Mouse (Mus musculus) neural tube, embryonic 15.5 days (tissue): ENCODE data around the gene B4galnt3. TPM values are rescaled to one million over a fixed set of nuclear protein-coding genes. Genes with fewer than 3 reads are reported as not detected.
A peak's percentile ranks its signal among the peaks of the same experiment; 100 is the strongest.

ENCODE experiments used
- ATAC-seq: fragments of 200-750 bp; cut with Nextera tagmentation; 2 replicates; pipeline ENCODE4 v1.8.0; 2017; ENCODE audit warnings: mild to moderate bottlenecking, moderate TSS enrichment, moderate library complexity; ENCODE audit not compliant: low FRiP score
- H3K27ac ChIP-seq: fragments of 300-500 bp; sonication (generic); replicated peaks from 2 replicates; pipeline ENCODE4 v1.5.1; 2015; ENCODE audit warnings: mild to moderate bottlenecking, inconsistent platforms
- H3K27me3 ChIP-seq: fragments of 300-500 bp; sonication (generic); replicated peaks from 2 replicates; pipeline ENCODE4 v1.6.1; 2015; ENCODE audit warnings: inconsistent platforms
- H3K36me3 ChIP-seq: fragments of 300-500 bp; sonication (generic); 2 replicates; pipeline ENCODE4 v1.6.1; 2015; ENCODE audit warnings: inconsistent platforms
- H3K4me1 ChIP-seq: fragments of 300-500 bp; sonication (generic); 2 replicates; pipeline ENCODE4 v1.6.1; 2015; ENCODE audit warnings: inconsistent platforms
- H3K4me2 ChIP-seq: fragments of 300-500 bp; sonication (generic); 2 replicates; pipeline ENCODE4 v1.6.1; 2015; ENCODE audit warnings: inconsistent platforms, mild to moderate bottlenecking, moderate library complexity
- H3K4me3 ChIP-seq: fragments of 300-500 bp; sonication (generic); replicated peaks from 2 replicates; pipeline ENCODE4 v1.5.1; 2015; ENCODE audit warnings: mild to moderate bottlenecking, inconsistent platforms
- H3K9ac ChIP-seq: fragments of 300-500 bp; sonication (generic); replicated peaks from 2 replicates; pipeline ENCODE4 v1.6.1; 2015; ENCODE audit warnings: mild to moderate bottlenecking, inconsistent platforms
- H3K9me3 ChIP-seq: fragments of 300-500 bp; sonication (generic); replicated peaks from 2 replicates; pipeline ENCODE4 v1.6.1; 2016; ENCODE audit warnings: inconsistent platforms
- WGBS: fragments of 180-500 bp; shearing (Covaris S2); methylation state at CpG from one replicate; pipeline ENCODE4 v1.1.7; 2015; ENCODE audit warnings: mixed read lengths; 5-methylcytosine and 5-hydroxymethylcytosine counted together
- polyA plus RNA-seq: library from polyadenylated mRNA; unstranded; fragments of >200 nt; fragmentation: Nextera tagmentation; extraction: Ambion mirVana; gene quantifications from 2 replicates; pipeline ENCODE4 v1.2.1, GENCODE M21; 2015

Gene B4galnt3
- polyA plus RNA-seq, 1 experiment from 2014 or later, result 0.24 TPM

DNA sequence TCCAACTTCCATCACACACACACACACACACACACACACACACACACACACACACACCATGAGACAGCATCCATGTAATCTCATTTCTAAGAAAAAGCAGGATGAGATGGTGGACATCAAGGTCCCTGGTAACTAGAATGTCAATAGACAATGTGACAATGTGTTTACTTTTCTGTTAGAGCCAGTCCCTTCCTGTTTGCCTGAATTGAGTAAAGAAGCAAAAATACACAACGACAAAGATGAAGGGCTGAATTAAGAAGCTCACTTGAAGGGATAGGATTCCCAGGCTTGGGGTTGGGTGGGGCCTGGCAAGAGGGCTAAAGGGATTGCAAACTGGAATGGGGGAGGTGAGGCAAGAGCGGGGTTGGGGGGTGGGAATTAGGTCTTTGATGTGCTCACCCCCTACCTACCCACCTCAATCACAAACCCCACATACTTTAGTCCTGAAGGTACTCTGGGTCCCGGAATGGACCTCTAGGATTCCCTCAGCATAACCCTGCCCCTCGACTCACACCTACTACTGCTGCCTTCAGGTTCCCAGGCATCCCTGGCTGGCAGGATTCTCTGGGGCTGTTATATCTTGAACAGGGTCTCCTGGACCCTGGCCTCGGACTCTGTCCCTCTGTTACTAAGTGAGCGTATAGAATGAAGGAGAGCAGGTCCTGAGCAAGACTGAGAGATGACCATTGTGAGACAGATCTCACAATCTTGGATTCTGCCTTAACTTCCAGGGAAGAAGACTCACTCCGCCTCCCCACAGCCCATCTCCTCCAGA, 102.8 kb downstream of the B4galnt3 start:
- WGBS, result 61% methylated on average over 7 of the region's 7 CpGs

DNA sequence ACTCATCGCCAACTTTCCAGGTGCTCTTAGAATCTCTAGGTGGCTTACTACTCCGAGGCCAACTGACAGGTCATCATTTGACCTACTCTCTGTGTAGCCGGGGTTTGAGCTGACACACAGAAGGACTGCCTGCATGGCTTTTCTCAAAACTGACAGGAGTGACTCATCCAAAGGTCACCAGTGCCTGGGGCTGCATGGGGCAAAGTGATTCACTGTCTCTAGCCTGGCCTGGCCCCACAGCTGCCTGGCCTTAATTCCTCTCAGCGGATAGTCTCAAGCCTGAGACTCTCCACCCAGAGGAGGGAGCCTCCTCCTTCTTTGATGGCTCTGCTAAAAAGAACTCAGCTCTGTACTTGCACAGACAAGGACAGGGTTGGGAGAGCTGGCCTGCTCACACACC, 103.4 kb downstream of the B4galnt3 start:
- 84% methylated on average over 4 of the region's 4 CpGs for WGBS
- Histone ChIP-seq H3K27ac (no peak overlapping the region), H3K36me3 (no peaks in the 10 kb centered on the region), H3K9me3 (no peaks in the 10 kb centered on the region), H3K27me3 (no peaks in the 10 kb centered on the region; the same call in 1 of the 2 replicates), H3K4me2 (no peak overlapping the region), H3K4me3 (no peak overlapping the region), H3K4me1 (peaks cover 19% of the 10 kb centered on the region), H3K9ac (no peak overlapping the region)
- no peak for ATAC-seq

More for the DNA sequence above, 102.8 kb downstream of the B4galnt3 start:
- no peaks in the 10 kb centered on the region for H3K36me3 ChIP-seq
- H3K4me1 ChIP-seq, result peaks cover 19% of the 10 kb centered on the region
- H3K27me3 ChIP-seq, result no peaks in the 10 kb centered on the region; the same call in 1 of the 2 replicates
- H3K4me2 ChIP-seq, result no peak overlapping the region
- ATAC-seq, result no peak
- H3K9ac ChIP-seq, result no peak overlapping the region
- no peaks in the 10 kb centered on the region for H3K9me3 ChIP-seq
- H3K27ac ChIP-seq, result no peak overlapping the region
- no peak overlapping the region for H3K4me3 ChIP-seq

DNA sequence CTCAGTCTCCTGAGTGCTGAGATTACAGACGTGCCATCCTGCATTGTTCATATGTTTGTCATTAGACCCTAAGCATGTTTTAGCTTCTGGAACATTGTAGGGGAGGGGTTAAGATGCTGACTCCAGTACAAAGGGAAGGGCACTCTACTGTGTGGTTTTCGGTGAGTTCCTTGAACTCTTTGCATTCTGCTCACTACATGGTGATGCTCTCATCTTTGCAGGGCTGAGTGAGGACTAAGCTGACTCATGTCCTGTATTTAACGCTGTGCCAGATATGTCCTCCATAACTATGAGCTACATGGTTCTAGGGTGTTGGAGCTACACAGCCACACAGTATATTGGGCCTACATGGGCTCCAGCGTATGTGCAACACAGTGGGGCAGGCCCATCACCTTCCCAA, 104.0 kb downstream of the B4galnt3 start:
- Histone ChIP-seq H3K27me3 (no peaks in the 10 kb centered on the region; the same call in 1 of the 2 replicates), H3K27ac (no peak overlapping the region), H3K4me1 (peaks cover 19% of the 10 kb centered on the region), H3K9me3 (no peaks in the 10 kb centered on the region), H3K4me3 (no peak overlapping the region), H3K9ac (no peak overlapping the region), H3K4me2 (no peak overlapping the region), H3K36me3 (no peaks in the 10 kb centered on the region)
- ATAC-seq, result no peak
- 93% methylated on average over 4 of the region's 4 CpGs for WGBS

- Histone ChIP-seq H3K27ac (no peak overlapping the region), H3K4me2 (no peak overlapping the region)
- ATAC-seq, result no peak
These were observed 105.1 kb downstream of the B4galnt3 start for GRCm38 (mm10) chr6:120189287-120189686.

DNA sequence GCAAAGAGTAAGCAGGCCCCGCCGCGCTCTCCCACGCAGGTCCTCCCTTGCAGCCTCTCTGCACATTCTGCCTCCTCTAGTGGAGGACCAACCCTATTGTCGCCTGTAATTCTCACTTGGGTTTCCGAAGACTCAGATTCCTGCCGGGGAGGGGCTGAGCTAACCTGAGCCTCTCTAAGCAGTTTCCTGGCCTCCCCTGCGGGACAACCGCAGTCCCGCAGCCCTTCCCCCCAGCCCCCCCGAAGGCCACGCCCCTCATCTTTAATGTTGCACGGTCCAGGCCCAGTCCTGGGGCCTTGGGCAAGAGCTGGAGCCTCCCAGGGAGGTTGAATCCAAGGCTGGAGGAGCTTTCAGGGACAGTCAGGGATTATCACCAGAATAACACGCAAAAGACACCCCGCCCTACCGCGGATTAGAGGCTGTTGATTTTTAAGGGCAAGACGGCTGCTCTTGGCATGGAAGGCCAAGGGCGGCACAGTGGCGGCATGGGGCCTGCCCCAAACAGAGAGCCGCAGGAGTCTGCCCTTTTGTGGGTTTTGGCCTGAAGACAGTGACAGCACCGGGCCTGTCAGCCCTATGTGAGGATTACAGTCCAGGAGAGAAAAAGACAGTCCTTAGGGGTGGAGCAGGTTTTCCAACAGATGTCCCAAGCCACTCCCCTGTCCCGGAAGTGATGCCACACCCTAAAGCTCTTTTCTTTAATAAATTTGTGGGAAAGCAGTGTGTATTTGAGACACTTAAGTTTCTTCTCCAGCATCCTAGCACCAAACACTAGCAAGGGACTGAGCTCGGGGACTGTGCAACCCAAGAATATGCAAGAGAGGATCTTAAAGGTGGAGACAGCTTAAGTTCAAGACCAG, 105.8 kb downstream of the B4galnt3 start:
- H3K4me3 ChIP-seq, result no peak overlapping the region
- WGBS, result 24% methylated on average over 24 of the region's 24 CpGs
- no peak for ATAC-seq

More at GRCm38 (mm10) chr6:120189287-120189686, 105.1 kb downstream of the B4galnt3 start:
- H3K4me1 ChIP-seq, result peaks cover 19% of the 10 kb centered on the region
- H3K4me3 ChIP-seq, result no peak overlapping the region
- 83% methylated on average over 5 of the region's 5 CpGs for WGBS
- no peaks in the 10 kb centered on the region; the same call in 1 of the 2 replicates for H3K27me3 ChIP-seq
- H3K9ac ChIP-seq, result no peak overlapping the region
- H3K36me3 ChIP-seq, result no peaks in the 10 kb centered on the region
- H3K9me3 ChIP-seq, result no peaks in the 10 kb centered on the region

DNA sequence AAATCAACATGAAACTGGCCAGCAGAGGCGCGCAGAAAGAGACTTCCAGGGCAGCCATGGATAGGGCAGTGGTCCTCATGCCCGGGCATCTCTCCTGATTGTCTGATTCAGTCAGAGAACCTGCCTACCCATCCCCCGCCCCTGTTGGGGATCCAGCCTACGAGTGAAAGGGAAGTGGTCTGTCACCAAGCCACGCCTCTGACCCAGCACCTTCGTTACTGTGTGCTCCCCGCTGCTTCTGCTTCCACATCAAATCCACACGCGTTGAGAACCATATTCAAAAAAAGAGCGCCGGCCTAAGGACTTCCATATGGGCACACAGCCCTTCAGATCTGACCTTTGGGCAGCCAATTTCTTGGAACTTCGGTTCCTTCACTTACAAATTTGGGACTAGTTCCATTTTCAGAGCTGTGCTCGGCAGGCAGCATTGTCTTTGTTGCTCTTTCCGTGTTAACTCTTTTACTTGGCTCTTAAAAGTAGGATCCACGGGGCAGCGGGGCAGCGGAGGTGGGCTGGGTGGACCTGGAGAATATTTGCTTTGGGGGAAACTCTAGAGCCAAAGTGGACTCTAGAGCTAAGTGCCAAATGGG, 106.7 kb downstream of the B4galnt3 start:
- Histone ChIP-seq H3K4me1 (peaks cover 19% of the 10 kb centered on the region), H3K4me2 (peak overlapping the region; percentile 45), H3K27me3 (no peaks in the 10 kb centered on the region; the same call in 1 of the 2 replicates), H3K36me3 (no peaks in the 10 kb centered on the region), H3K4me3 (no peak overlapping the region; the same call in 1 of the 2 replicates), H3K9ac (no peak overlapping the region), H3K27ac (no peak overlapping the region), H3K9me3 (no peaks in the 10 kb centered on the region)
- ATAC-seq, result 0 out of 2 replicates have a peak, but pooled peaks have one; percentile 35
- WGBS, result 20% methylated on average over 18 of the region's 18 CpGs

More for the DNA sequence above, 105.8 kb downstream of the B4galnt3 start:
- peaks cover 19% of the 10 kb centered on the region for H3K4me1 ChIP-seq
- H3K4me2 ChIP-seq, result peak overlapping the region; percentile 45
- H3K9me3 ChIP-seq, result no peaks in the 10 kb centered on the region
- no peak overlapping the region for H3K27ac ChIP-seq
- H3K27me3 ChIP-seq, result no peaks in the 10 kb centered on the region; the same call in 1 of the 2 replicates
- no peaks in the 10 kb centered on the region for H3K36me3 ChIP-seq
- no peak overlapping the region for H3K9ac ChIP-seq

DNA sequence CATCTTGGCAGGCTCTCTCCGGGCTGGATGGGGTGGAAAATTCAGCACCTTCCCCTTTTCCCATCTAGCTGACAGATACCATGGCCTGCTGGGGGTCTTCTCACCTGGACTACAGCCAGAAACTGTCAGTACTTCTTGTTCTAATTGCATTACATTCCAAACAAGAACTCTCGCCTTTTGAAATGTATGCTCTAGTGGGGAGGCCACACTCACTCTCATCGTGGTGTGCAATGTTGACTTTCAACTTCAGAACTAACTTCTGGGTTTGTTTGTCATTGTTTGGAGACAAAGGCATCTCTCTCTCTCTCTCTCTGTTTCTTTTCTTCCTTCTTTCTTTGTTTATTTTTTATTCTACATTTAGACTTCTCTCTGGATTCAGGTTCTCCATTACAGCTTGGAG, 107.8 kb downstream of the B4galnt3 start:
- H3K4me2 ChIP-seq, result no peak overlapping the region
- no peak overlapping the region for H3K9ac ChIP-seq
- no peaks in the 10 kb centered on the region for H3K9me3 ChIP-seq
- H3K27ac ChIP-seq, result no peak overlapping the region
- 67% methylated on average over 3 of the region's 3 CpGs for WGBS
- H3K36me3 ChIP-seq, result no peaks in the 10 kb centered on the region
- no peak for ATAC-seq
- peaks cover 12% of the 10 kb centered on the region for H3K4me1 ChIP-seq
- H3K4me3 ChIP-seq, result no peak overlapping the region
- no peaks in the 10 kb centered on the region; the same call in 1 of the 2 replicates for H3K27me3 ChIP-seq

DNA sequence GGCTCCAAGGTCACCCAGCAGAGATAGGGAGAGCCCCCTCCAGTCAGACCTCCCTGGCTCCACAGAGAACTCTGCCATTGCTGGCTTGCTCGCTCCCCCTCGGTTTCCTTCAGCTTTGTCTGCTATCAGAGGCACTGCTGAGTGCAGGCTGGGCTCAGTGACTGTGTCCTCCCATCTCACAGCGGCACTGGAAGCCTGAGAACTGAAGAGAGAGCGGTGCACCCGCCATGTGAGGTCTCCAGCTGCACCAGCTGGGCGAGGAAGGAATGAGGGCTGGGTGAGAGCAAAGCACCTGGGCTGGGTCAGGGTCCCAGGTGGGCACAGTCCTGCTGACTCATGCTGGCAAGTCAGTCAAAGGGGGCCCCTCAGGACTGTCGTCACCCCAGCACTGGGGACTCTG, 108.6 kb downstream of the B4galnt3 start:
- H3K4me3 ChIP-seq, result no peak overlapping the region
- no peak for ATAC-seq
- WGBS, result 68% methylated on average over 7 of the region's 7 CpGs
- H3K36me3 ChIP-seq, result no peaks in the 10 kb centered on the region
- peaks cover 12% of the 10 kb centered on the region for H3K4me1 ChIP-seq
- H3K9ac ChIP-seq, result no peak overlapping the region
- no peak overlapping the region for H3K27ac ChIP-seq
- no peaks in the 10 kb centered on the region; the same call in 1 of the 2 replicates for H3K27me3 ChIP-seq
- H3K9me3 ChIP-seq, result no peaks in the 10 kb centered on the region
- H3K4me2 ChIP-seq, result no peak overlapping the region

DNA sequence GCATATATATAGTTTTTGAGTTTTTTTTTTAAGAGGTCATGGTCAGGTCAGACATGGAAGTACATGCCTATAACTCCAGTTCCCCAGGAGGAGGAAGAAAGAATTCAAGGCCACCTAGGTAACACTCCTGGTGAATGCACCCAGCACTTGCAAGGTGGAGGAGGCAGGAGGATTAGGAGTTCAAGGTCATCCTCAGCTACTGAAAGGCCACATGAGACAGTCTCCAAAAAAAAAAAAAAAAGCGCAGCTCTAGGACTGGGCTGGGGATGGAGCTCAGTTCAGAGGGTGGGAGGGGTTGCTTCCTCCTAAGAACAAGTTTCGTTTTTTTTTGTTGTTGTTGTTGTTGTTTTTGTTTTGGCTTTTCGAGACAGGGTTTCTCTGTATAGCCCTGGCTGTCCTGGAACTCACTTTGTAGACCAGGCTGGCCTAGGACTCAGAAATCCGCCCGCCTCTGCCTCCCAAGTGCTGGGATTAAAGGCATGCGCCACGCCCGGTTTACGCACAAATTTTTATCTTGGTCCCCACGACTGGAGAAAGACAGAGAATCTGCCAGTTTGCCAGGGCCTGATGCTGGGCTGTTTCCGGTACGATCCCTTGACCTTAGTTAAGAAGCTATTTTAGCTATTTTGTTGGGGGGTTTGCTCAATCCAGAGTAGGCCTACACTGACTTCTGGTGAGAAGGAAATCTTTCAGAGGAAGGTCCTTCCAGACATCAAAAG, 109.2 kb downstream of the B4galnt3 start:
- 91% methylated on average over 12 of the region's 12 CpGs for WGBS

GRCm38 (mm10) chr6:120183771-120184170, 110.6 kb downstream of the B4galnt3 start:
- no peak for ATAC-seq
- 94% methylated on average over 4 of the region's 4 CpGs for WGBS

More for the DNA sequence above, 109.2 kb downstream of the B4galnt3 start:
- Histone ChIP-seq H3K36me3 (no peaks in the 10 kb centered on the region), H3K9ac (no peak overlapping the region), H3K9me3 (no peaks in the 10 kb centered on the region), H3K27ac (no peak overlapping the region), H3K4me2 (no peak overlapping the region), H3K4me3 (no peak overlapping the region), H3K4me1 (peaks cover 12% of the 10 kb centered on the region), H3K27me3 (no peaks in the 10 kb centered on the region; the same call in 1 of the 2 replicates)
- ATAC-seq, result no peak

GRCm38 (mm10) chr6:120182160-120182559, 112.2 kb downstream of the B4galnt3 start:
- ATAC-seq, result no peak
- no peak overlapping the region for H3K4me2 ChIP-seq
- whole genome bisulfite sequencing, result 74% methylated on average over 5 of the region's 5 CpGs

More at GRCm38 (mm10) chr6:120183771-120184170, 110.6 kb downstream of the B4galnt3 start:
- H3K9ac ChIP-seq, result no peak overlapping the region
- no peak overlapping the region for H3K4me2 ChIP-seq
- H3K27ac ChIP-seq, result no peak overlapping the region
- H3K27me3 ChIP-seq, result no peaks in the 10 kb centered on the region; the same call in 1 of the 2 replicates
- H3K36me3 ChIP-seq, result no peaks in the 10 kb centered on the region
- no peak overlapping the region for H3K4me3 ChIP-seq
- H3K4me1 ChIP-seq, result peaks cover 12% of the 10 kb centered on the region
- H3K9me3 ChIP-seq, result no peaks in the 10 kb centered on the region

More at GRCm38 (mm10) chr6:120182160-120182559, 112.2 kb downstream of the B4galnt3 start:
- no peaks in the 10 kb centered on the region for H3K9me3 ChIP-seq
- H3K9ac ChIP-seq, result no peak overlapping the region
- no peak overlapping the region for H3K27ac ChIP-seq
- no peak overlapping the region for H3K4me3 ChIP-seq
- H3K27me3 ChIP-seq, result no peaks in the 10 kb centered on the region
- no peaks in the 10 kb centered on the region for H3K36me3 ChIP-seq
- no peaks in the 10 kb centered on the region for H3K4me1 ChIP-seq
